Mouse (Mus musculus): Measurements from ENCODE around the gene Bcl7c.

DNA sequence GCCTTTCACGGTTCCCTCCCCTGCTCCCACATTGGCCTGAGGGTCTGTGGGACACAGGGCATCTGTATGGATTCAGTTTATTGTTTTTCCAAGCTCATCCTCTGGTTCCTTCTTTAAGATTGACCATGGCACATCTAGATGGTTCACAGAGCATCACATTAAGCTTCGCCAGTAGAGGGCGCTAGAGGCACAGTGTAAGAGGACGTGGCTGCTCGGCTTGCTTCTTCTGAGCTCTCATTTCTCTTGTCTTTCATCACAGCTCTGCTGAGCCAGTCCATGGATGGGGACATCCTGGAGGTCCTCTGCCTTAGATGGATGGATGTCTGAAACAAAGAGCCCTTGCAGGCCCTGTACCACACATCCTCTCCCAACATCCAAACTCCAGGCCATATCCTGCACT lies 33.8 kb downstream of the Bcl7c start:
- peak; percentile 98 for TF ChIP-seq CTCF (IDR thresholded peaks at IDR 0.05)
- TF ChIP-seq EP300 (IDR thresholded peaks at IDR 0.05), result no peak
